Mouse (Mus musculus): Measurements from ENCODE around the gene Serpine1. TPM values are rescaled to one million over a fixed set of nuclear protein-coding genes. Genes with fewer than 3 reads are reported as not detected.

Serpine1 gene
- polyA plus RNA-seq, 1 experiment from 2014 or later: 0.65 TPM

- H3K9ac ChIP-seq: no peak overlapping the region
- H3K4me3 ChIP-seq: peak overlapping the region; percentile 30
- H3K27me3 ChIP-seq: peaks cover 88% of the 10 kb centered on the region
- peak overlapping the region; percentile 54 for H3K4me2 ChIP-seq
- peaks cover 44% of the 10 kb centered on the region for H3K4me1 ChIP-seq
- no peak overlapping the region for H3K27ac ChIP-seq
- no peaks in the 10 kb centered on the region for H3K36me3 ChIP-seq
- ATAC-seq (ENCODE audit: insufficient number of reproducible peaks, low FRiP score, low TSS enrichment, low read depth): peak; percentile 64
- WGBS: under 1% methylated on average over 52 of the region's 52 CpGs
- H3K9me3 ChIP-seq: no peaks in the 10 kb centered on the region
Measured at GRCm38 (mm10) chr5:137029643-137030415, 42.2 kb downstream of the Serpine1 start.

DNA sequence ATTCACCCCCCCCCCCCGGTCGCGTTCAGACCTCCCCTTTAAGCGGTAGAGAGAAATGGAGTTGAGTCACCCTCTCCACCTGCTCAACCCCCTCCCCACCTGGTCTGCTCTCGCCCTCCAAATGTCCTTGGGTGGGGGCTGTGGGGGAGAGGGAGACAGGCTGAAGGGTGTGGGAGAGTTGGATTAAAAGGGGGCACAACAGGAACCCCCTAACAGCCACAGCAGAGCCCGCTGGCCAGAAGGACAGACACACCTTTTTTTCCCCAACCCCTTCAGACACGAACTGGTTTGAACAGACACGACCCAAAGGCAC lies 42.8 kb downstream of the Serpine1 start:
- H3K27ac ChIP-seq: no peak overlapping the region
- no peak overlapping the region for H3K9ac ChIP-seq
- peaks cover 92% of the 10 kb centered on the region for H3K27me3 ChIP-seq
- 2% methylated on average over 8 of the region's 8 CpGs for WGBS
- H3K4me3 ChIP-seq: no peak overlapping the region
- ATAC-seq (ENCODE audit: insufficient number of reproducible peaks, low FRiP score, low TSS enrichment, low read depth): no peak
- H3K36me3 ChIP-seq: no peaks in the 10 kb centered on the region
- H3K9me3 ChIP-seq: no peaks in the 10 kb centered on the region
- peaks cover 44% of the 10 kb centered on the region for H3K4me1 ChIP-seq
- peak overlapping the region; percentile 54; the same call in 1 of the 2 replicates for H3K4me2 ChIP-seq

GRCm38 (mm10) chr5:137028561-137029272 lies 43.4 kb downstream of the Serpine1 start:
- H3K36me3 ChIP-seq: no peaks in the 10 kb centered on the region
- peaks cover 96% of the 10 kb centered on the region for H3K27me3 ChIP-seq
- peaks cover 44% of the 10 kb centered on the region for H3K4me1 ChIP-seq
- H3K27ac ChIP-seq: no peak overlapping the region
- H3K9ac ChIP-seq: no peak overlapping the region
- ATAC-seq (ENCODE audit: insufficient number of reproducible peaks, low FRiP score, low TSS enrichment, low read depth): no peak
- no peaks in the 10 kb centered on the region for H3K9me3 ChIP-seq
- no peak overlapping the region for H3K4me2 ChIP-seq
- 4% methylated on average over 27 of the region's 29 CpGs for WGBS
- no peak overlapping the region for H3K4me3 ChIP-seq

GRCm38 (mm10) chr5:137026092-137026491 lies 46.0 kb downstream of the Serpine1 start, which contains the start of gene Vgf:
Vgf (plus strand) TSS chr5:137026392.
- peaks cover 77% of the 10 kb centered on the region for H3K27me3 ChIP-seq
- no peak within 1 kb of the TSS for H3K4me3 ChIP-seq
- no peak within 1 kb of the TSS for H3K9ac ChIP-seq
- H3K4me1 ChIP-seq: peaks cover 22% of the 10 kb centered on the region
- WGBS: 31% methylated on average over 4 of the region's 4 CpGs
- no peak for ATAC-seq (ENCODE audit: insufficient number of reproducible peaks, low FRiP score, low TSS enrichment, low read depth)
- no peak within 1 kb of the TSS for H3K4me2 ChIP-seq
- H3K36me3 ChIP-seq: no peaks in the 10 kb centered on the region
- no peak within 1 kb of the TSS for H3K27ac ChIP-seq
- H3K9me3 ChIP-seq: no peaks in the 10 kb centered on the region

- no peaks in the 10 kb centered on the region for H3K9me3 ChIP-seq
- no peak overlapping the region for H3K4me2 ChIP-seq
- H3K4me3 ChIP-seq: no peak overlapping the region
- no peaks in the 10 kb centered on the region for H3K36me3 ChIP-seq
- peaks cover 67% of the 10 kb centered on the region for H3K27me3 ChIP-seq
- H3K4me1 ChIP-seq: peaks cover 12% of the 10 kb centered on the region
- no peak for ATAC-seq (ENCODE audit: insufficient number of reproducible peaks, low FRiP score, low TSS enrichment, low read depth)
- WGBS: 1% methylated on average over 23 of the region's 23 CpGs
- H3K9ac ChIP-seq: no peak overlapping the region
- no peak overlapping the region for H3K27ac ChIP-seq
Measured at GRCm38 (mm10) chr5:137025132-137025531, 46.9 kb downstream of the Serpine1 start.

GRCm38 (mm10) chr5:137024318-137024717 lies 47.8 kb downstream of the Serpine1 start:
- H3K4me3 ChIP-seq: no peak overlapping the region
- H3K9me3 ChIP-seq: no peaks in the 10 kb centered on the region
- WGBS: 44% methylated on average over 3 of the region's 3 CpGs
- peaks cover 4% of the 10 kb centered on the region for H3K4me1 ChIP-seq
- peaks cover 59% of the 10 kb centered on the region for H3K27me3 ChIP-seq
- H3K36me3 ChIP-seq: no peaks in the 10 kb centered on the region
- no peak overlapping the region for H3K9ac ChIP-seq
- no peak overlapping the region for H3K27ac ChIP-seq
- no peak for ATAC-seq (ENCODE audit: insufficient number of reproducible peaks, low FRiP score, low TSS enrichment, low read depth)
- no peak overlapping the region for H3K4me2 ChIP-seq

DNA sequence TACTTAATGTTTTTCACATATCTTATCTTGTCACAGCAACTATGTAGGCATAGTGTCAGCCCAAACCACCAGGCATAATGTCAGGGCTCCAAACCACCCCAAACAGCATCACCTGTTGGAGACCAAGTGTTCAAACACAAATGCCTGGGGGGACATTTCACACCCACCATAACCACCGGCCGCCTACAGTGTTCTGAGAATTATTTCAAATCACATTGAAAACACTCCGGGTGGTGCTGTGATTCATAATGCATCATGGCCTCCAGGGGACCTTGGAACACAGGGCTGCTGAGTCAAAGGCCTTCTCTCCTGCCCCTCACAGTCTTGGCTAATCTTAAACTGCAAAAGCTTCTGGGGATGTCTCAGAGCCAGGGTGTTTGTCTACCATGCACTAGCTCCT lies 56.2 kb downstream of the Serpine1 start:
- Histone ChIP-seq H3K27ac (no peak overlapping the region), H3K4me3 (no peak overlapping the region), H3K36me3 (no peaks in the 10 kb centered on the region), H3K27me3 (no peaks in the 10 kb centered on the region), H3K4me1 (no peaks in the 10 kb centered on the region), H3K9me3 (no peaks in the 10 kb centered on the region), H3K4me2 (no peak overlapping the region), H3K9ac (no peak overlapping the region)
- no peak for ATAC-seq (ENCODE audit: insufficient number of reproducible peaks, low FRiP score, low TSS enrichment, low read depth)
- 81% methylated on average over 3 of the region's 3 CpGs for WGBS

DNA sequence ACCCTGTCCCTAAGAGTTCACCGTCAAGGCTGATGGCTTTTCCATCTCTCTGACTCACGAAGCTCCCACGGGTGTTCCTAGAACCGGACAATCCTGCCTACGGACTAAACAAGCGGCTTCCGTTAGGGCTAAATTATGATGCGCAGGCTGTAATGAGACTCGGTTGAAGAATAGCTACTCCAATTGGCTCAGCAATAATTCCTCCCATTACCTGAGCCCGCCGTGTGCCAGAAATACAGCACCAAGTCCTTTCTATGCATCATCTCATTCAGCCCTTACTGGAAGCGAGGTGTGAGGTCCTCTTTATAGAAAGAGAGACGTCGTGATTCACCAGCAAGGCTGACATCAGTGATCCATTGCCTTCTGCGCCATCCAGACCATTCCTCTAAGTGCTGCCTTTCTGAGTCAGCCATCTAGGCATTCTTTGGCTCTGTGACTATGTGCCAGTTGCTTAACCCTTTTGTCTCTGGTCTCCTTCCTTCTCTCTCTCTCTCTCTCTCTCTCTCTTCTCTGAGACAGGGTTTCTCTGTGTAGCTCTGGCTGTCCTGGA lies 59.6 kb downstream of the Serpine1 start:
- no peak overlapping the region for H3K4me2 ChIP-seq
- no peaks in the 10 kb centered on the region for H3K27me3 ChIP-seq
- 71% methylated on average over 15 of the region's 15 CpGs for WGBS
- no peaks in the 10 kb centered on the region for H3K4me1 ChIP-seq
- H3K36me3 ChIP-seq: no peaks in the 10 kb centered on the region
- H3K4me3 ChIP-seq: no peak overlapping the region
- no peaks in the 10 kb centered on the region for H3K9me3 ChIP-seq
- no peak overlapping the region for H3K27ac ChIP-seq
- H3K9ac ChIP-seq: no peak overlapping the region
- ATAC-seq (ENCODE audit: insufficient number of reproducible peaks, low FRiP score, low TSS enrichment, low read depth): no peak

Other genes starting within 250 kb of the Serpine1 start
- 112 and 115 TPM in 2 replicates for gene Col26a1, start 189.1 kb downstream of the Serpine1 start, polyA plus RNA-seq (2015; fragmentation: Nextera tagmentation; extraction: Ambion mirVana)
- gene Ift22, start 164.1 kb downstream of the Serpine1 start, polyA plus RNA-seq (2015; fragmentation: Nextera tagmentation; extraction: Ambion mirVana): 56.2 and 60.5 TPM in 2 replicates
- 228 and 240 TPM in 2 replicates for gene Fis1, start 119.0 kb downstream of the Serpine1 start, polyA plus RNA-seq (2015; fragmentation: Nextera tagmentation; extraction: Ambion mirVana)
- gene Cldn15, start 105.7 kb downstream of the Serpine1 start, polyA plus RNA-seq (2015; fragmentation: Nextera tagmentation; extraction: Ambion mirVana): 0.15 and 1.0 TPM in 2 replicates
- gene Plod3, start 85.2 kb downstream of the Serpine1 start, polyA plus RNA-seq (2015; fragmentation: Nextera tagmentation; extraction: Ambion mirVana): 61.4 and 73.5 TPM in 2 replicates
- 96.7 and 106 TPM in 2 replicates for gene Znhit1, start 84.2 kb downstream of the Serpine1 start, polyA plus RNA-seq (2015; fragmentation: Nextera tagmentation; extraction: Ambion mirVana)
- 0.06 and 0.09 TPM in 2 replicates for gene Vgf, start 45.9 kb downstream of the Serpine1 start, polyA plus RNA-seq (2015; fragmentation: Nextera tagmentation; extraction: Ambion mirVana)
- gene Ap1s1, start 26.1 kb downstream of the Serpine1 start, polyA plus RNA-seq (2015; fragmentation: Nextera tagmentation; extraction: Ambion mirVana): 161 and 178 TPM in 2 replicates
- 7.6 and 8.8 TPM in 2 replicates for gene Trim56, start 43.9 kb upstream of the Serpine1 start, polyA plus RNA-seq (2015; fragmentation: Nextera tagmentation; extraction: Ambion mirVana)
- gene Muc3, start 77.1 kb upstream of the Serpine1 start, polyA plus RNA-seq (2015; fragmentation: Nextera tagmentation; extraction: Ambion mirVana): not detected in 2 replicates
- gene Muc3a, start 140.1 kb upstream of the Serpine1 start, polyA plus RNA-seq (2015; fragmentation: Nextera tagmentation; extraction: Ambion mirVana): 0.08 and 0.12 TPM in 2 replicates
- gene Ache, start 215.3 kb upstream of the Serpine1 start, polyA plus RNA-seq (2015; fragmentation: Nextera tagmentation; extraction: Ambion mirVana): 11.3 and 25.3 TPM in 2 replicates
- 6.7 and 11.3 TPM in 2 replicates for gene Ufsp1, start 222.4 kb upstream of the Serpine1 start, polyA plus RNA-seq (2015; fragmentation: Nextera tagmentation; extraction: Ambion mirVana)
- 113 and 117 TPM in 2 replicates for gene Srrt, start 235.4 kb upstream of the Serpine1 start, polyA plus RNA-seq (2015; fragmentation: Nextera tagmentation; extraction: Ambion mirVana)
- 109 and 110 TPM in 2 replicates for gene Trip6, start 242.1 kb upstream of the Serpine1 start, polyA plus RNA-seq (2015; fragmentation: Nextera tagmentation; extraction: Ambion mirVana)